Mouse (Mus musculus): Measurements from ENCODE around the gene Mapre3.
"Not testable (repeated sequence)": the region's sequence is repeated elsewhere in the genome, so short reads cannot be mapped to it uniquely, and the experiment has no call there.

Mapre3 gene

DNA sequence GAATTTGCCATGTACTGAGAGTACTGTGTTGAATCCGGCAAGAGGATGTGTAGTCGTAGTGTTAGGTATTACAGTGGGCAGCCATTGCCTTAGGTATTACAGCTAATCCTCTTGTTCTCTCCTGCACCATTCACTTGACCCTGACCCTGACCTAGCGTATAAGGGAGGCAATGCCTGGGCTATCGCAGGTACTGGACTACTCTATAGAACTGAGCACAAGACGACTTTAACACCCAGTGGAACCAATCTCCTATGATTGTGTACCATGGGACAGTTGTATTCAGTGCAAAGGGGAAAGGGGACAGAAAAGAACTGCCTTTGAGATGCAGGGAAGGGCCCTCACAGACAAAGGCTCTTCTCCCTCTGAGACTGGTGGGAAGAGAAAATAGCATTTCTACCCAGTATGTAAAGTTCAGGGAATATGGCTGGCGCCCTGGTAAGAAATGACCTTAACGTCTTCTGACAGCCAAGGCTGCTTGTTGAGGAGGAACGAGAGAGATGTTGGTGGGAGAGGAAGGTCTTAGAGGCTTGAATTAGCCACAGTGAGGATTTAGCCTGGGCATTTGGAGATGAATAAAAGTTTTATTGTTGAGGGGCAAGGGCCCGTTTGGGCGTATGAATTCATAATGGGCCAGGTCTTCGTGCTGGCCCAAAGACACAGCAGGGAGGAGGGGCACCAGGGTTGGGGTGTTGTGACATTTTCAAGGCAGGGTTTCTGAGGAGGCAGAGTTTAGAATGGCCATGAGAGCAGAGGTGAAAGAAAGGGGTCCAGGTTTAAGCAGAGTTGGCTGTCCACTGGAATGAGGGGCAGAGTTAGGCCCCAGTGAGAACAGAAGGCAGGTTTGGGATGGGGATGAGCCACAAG, 9.9 kb downstream of the Mapre3 start:
- no peak for DNase-seq (ENCODE audit: low read depth, low spot score)

DNA sequence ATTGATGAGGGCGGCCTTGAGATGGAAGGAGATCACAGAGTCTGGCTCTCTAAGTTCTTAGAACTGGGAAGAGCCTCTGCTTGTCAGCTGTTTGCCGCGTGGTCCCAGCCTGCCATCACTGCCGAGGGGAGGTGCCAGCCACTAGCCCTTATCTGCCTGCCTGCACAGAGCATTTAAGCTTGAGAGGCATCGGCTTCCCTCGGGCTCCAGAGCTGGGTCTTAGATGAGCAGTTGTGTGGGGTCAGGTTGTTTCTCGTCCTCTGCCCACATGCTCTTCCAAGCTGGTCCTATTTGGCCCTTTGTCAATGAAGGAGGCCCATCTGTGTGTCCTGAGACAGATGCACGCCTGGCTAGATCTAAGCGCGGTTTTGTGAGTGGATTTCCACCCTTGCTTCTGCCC, 10.7 kb downstream of the Mapre3 start:
- no peak for DNase-seq (ENCODE audit: low read depth, low spot score)

DNA sequence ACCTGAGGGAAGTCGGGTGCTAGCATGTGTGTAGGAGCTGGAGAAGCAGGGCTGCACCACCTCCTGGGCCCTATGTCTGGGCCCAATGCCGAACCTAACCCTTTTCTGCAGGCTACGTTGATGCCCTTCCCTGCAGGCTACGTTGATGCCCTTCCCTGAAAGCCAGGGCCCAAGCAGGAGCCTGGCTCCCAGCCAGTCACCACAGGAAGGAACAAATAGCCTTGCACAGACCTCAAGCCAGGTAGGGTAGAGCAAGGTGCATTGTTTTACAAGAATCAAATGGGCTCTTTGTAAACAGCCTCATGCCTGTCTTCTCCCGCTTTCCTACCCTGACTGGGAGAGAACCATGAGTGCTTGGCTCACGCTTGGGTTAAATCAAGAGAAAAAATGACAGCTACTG, 11.4 kb downstream of the Mapre3 start:
- DNase-seq (ENCODE audit: low read depth, low spot score), result no peak

DNA sequence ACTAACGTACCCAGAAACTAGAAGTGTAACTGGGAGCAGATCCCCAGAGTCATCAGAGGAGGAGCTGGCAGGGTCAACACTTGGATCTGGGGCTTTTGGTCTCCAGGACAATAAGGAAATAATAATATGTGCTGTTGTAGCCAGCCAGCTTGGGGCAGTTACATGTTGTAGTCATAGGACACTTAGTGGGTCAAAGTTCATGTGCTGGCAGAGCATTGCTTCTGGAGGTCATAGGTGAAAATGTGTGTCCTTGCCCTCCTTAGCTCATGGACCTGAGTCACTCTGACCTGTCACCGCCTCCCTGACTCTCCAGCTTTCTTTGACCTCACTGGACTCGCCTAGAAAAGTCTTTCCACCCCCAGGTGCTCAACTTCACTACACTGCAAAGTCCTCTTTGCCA, 19.0 kb downstream of the Mapre3 start:
- DNase-seq (ENCODE audit: low read depth, low spot score), result no peak

DNA sequence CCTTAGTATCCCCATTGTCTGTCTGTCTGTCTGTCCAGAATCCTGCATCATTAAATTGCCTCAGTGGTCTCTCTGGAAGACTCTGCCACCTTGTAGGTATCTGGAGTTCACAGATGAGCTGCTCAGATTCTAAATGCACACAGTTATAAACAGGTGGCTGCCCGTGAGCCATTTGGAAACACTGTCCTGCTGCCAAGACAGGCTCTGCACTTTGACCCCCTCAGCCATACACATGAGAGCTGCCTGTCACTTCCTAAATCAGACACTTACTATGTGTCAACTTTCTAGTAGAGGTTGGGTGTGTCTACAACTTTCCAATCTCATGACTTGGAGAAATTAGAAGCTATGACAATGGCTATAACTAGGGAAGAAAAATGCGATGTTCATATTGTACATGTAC, 25.3 kb downstream of the Mapre3 start:
- DNase-seq (ENCODE audit: low read depth, low spot score), result no peak

DNA sequence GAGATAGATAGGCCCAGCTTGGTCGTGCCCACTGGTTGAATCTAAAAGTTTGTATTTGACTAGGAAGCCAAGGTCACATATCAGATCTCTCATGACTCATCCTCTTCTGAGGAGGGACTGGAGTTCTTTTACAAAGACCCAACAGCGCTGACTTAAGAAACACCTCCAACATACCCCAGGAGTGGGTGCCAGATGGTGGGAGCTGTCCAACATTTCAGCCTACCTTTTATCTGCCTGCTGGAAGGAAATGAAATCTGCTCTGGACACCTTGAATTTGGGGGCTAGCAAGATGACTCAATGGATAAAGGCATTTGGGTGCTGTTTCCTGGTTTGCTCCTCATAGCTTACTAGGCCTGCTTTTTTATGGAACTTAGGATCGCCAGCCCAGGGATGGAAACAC, 27.5 kb downstream of the Mapre3 start:
- no peak for DNase-seq (ENCODE audit: low read depth, low spot score)

DNA sequence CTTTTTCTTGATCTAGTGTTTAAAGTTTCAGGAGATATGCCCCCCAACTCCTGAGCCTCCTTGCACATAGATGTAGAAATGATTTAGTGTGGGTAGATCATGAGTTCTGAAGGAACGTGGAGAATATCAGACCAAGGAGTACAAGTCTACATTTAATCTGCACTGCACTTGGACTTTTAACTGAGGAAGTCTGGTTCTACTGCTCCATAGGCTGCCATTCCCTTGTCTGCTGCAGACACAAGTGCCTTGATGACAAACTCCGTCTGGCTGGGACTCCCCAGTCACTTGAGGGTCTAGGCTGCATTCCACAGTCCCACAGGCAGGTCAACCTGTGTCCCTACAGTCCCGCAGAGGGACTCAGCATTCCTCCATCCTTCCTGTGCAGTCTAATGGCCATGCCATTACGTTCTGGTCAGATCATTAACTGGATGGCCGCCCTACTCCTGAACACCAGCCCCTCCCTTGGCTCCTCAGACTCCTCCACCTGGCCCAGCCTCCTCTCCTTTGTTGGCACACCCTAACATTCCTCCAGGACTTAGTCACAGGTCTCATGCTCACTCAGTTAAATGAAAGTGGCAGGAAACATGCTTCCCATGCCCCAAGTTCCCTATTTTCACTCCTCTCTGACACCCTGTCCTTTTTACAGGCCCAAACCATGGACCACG, 35.6 kb downstream of the Mapre3 start:
- no peak for DNase-seq (ENCODE audit: low read depth, low spot score)

DNA sequence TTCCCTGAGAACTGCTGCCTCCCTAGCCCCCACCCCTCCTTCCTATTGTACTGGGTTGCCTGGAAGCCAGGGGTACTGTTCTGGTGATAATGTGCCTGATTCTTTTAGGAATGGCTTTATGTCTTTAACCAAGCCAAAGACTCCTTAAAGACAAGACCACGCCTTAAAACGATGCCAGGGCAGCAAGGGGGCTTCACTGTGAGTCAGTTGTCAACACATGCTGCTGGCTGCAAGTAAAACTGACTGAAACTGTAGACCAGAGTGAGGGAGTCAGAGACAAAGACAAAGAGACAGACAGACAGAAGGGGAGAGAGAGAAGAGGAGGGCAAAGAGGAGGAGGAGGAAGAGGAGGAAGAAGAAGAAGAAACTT, 36.1 kb downstream of the Mapre3 start:
- DNase-seq (ENCODE audit: low read depth, low spot score), result no peak

DNA sequence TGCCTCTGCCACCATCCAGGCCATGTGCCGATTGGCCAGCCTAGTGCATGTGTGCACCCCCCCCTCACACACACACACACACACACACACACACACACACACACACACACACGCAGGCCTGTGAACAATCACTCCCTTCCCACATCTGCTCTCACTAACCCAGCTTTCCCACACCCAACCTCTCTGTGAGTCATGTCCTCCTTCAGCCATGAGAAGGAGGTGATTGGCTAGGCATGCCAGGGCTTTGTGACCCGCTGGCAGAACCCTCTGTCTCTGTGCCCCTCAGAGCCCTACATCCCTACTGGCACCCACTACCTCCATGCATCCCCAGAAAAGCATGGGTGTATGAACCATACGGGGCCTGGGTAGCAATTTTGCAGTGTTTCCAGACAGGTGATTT, 39.1 kb downstream of the Mapre3 start:
- DNase-seq (ENCODE audit: low read depth, low spot score), result no peak

DNA sequence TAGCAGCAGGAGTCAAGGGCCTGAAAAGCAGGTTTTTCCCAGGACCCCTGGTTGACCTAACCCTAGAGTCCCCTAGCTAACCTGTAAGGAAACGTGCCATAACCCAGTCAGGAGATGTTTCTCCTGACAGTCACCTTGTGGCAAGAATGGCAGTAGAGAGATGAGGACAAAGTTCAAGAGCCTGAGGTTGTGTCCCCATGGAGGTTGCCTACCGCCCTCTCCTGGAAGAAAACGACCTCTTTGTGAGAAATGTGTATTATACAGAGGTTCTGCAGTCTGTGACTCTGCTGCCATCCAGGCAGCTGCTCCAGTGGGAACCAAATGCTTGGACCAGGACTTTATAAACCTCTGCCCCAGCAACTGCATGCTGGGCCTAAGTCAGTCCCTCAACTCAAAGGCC, 41.2 kb downstream of the Mapre3 start:
- DNase-seq (ENCODE audit: low read depth, low spot score), result no peak

DNA sequence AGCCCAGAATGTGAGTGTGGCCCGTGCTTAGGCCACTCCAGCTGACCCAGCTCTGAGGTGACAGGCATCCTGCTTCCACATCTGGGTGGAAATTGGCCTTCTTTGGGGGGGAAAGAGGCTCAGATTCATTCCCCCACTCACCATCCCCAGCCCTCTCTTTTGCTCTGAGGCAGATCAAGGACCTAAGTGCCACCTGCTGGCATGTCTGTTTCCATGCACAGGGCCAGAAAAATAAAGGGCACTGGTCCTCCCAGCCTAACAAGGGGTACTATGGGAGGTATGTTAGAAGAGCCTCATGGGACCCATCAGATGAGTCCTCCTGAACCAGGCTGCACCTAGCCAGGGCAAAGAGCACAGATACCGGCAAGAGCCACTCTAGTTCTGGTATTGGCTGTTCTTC, 41.7 kb downstream of the Mapre3 start:
- DNase-seq (ENCODE audit: low read depth, low spot score), result no peak

DNA sequence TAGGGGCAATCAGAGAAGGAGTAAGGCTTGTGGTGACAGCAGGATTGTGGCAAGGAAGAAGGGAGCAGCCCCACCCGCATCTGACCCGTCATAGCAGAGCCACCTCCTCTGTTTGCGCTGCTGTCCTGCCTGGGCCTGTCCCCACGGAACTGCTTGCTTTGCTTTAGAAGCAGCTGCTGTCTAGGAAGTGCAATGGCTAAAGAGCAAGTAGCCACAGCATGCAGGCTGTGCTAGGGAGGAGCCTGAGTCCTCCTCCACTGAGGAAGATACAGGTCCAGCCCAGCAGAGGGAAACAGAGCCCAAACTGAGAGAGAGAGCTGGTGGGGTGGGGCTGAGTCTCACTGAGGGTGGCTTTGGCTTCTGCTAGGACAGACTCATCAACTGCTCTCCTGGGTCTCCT, 49.4 kb downstream of the Mapre3 start:
- DNase-seq (ENCODE audit: low read depth, low spot score), result no peak

DNA sequence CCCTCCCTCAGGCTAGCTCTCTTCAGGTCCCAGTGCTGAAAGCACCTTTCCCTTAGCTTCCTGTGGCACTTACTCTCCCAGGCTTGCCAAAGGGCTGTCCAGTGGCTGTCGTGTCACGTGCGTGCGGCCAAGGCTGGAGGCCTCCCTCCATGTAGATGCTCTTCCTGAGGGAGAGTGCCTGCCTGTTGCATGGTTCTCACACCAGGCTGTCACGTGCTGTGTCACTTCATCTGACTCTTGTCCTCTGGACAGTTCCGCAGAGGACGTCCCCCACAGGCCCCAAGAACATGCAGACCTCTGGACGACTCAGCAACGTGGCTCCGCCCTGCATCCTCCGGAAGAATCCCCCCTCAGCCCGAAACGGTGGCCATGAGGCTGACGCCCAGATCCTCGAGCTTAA, 49.9 kb downstream of the Mapre3 start:
- DNase-seq (ENCODE audit: low read depth, low spot score), result no peak

DNA sequence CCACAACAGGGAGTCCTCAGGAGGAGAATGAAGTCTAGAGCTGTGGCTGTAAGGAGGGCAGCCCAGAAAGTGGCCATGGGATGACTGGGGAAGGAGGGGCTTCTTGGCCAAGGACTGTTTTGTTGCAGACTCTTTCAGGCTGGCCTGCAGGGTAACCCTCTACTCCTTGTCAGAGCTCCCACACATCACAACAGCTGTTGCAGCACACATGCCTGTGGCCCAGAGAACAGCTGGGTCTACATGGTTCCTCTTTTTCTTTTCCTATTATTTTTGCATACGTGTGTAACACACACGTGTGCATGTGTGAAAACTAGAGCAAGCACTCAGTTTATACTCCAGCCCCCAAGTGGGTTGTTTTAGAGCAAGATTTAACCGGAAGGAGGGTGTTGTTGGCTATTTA, 52.4 kb downstream of the Mapre3 start:
- DNase-seq (ENCODE audit: low read depth, low spot score), result no peak

DNA sequence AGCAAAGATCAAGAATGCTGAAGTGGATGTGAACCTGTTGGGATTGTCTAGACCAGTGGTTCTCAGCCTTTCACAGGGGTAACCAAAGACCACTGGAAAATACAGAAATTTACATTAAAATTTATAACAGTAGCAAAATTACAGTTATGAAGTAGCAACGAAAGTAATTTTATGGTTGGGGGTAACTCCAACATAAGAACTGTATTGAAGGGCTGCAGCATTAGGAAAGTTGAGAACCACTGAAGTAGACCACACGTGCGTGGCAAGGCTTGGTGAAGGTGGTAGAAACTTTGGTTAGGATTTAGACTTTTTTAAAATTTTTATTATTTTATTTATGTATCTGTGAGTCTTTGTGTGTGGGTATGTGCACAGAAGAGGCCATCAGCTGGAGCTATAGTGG, 53.3 kb downstream of the Mapre3 start, which contains the start of gene Tmem214:
TSS of gene Tmem214 (plus strand) at position 301 of the 400 bp plus-strand sequence.
- DNase-seq (ENCODE audit: low read depth, low spot score), result no peak

DNA sequence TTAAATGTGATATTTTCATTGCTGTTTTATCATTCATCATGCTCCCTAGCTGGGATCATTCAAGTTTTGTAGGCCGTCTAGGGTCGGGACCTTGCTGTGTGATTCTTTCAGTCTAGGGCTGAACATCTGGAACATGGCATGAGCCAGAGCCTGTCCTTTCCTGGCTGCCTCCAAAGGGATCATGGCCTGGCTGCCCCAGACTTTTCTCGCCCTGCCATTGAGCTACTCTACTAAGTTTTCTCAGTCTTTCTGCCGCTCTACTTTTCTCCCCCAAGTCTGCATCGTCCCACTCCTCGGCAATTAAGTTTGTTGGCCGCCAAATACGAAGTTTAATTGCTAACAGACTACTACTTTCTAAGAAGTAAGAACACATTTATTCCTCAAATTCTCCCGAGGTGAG, 54.5 kb downstream of the Mapre3 start:
- DNase-seq (ENCODE audit: low read depth, low spot score), result peak; percentile 11

DNA sequence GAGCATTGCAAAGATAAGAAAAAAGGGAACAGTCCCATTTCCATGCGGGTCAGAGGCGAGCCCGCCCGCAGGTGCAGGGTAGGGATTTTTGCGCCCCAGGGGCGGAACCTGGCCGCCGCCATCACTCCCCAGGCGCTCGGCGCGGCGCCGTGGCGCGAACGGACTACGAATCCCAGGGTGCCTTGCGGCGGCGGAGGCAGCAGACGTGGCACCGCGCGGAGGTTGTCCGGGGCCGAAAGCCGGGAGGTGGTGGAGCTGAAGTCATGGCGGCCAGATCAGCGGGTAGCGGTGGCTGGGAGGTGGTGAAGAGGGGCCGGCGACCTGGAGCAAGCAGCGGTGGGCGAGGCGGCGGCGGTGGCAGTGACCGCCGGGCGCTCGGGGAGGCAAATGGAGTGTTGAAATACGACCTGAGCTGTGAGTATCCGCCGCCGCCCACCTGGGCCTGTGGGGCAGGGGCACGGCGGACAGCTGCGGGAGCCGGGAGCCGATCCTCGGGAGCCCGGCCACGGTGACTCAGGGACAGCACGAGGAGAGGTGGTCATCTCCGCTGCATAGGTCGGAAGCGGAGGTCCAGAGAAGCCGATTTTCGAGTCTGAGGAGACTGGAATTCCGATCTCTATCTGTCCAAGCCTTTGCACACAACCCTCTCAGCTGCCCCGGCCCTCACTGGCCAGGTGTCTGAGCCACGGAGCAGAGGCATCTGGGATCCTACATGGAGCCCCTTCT, 55.1 kb downstream of the Mapre3 start:
- peak; percentile 73 for DNase-seq (ENCODE audit: low read depth, low spot score)

DNA sequence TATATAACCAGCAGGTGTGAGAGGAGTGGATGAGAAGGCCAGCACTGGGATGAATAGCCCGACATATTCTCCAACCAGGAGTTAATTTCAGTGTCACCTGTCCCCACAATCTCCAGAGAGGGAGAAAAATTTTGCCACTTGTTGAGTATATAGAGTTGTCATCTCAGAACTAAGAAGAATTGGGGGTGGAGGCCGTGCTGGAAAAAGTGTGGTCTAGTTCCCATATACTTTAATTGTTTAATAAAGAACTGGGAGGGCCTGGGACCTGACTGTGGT, 55.6 kb downstream of the Mapre3 start:
- no peak for DNase-seq (ENCODE audit: low read depth, low spot score)

DNA sequence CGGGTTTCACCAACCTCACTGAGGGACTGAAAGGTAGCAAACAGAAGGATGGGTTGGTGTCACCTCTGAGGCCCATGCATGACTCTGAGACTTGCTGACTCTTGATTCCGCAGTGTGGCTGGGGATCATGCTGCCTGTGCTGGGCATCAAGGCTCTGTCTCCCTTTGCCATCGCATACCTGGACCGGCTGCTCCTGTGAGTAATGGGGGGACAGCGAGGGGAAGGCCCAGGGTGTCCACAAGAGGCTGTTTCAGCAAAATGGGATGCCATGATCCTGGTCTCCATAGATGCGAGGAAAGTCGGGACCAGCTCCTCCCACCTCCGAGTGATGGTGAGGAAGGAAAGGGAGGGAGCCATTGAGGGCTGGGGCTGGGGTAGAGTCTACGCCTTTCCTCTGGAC, 58.1 kb downstream of the Mapre3 start:
- no peak for DNase-seq (ENCODE audit: low read depth, low spot score)

DNA sequence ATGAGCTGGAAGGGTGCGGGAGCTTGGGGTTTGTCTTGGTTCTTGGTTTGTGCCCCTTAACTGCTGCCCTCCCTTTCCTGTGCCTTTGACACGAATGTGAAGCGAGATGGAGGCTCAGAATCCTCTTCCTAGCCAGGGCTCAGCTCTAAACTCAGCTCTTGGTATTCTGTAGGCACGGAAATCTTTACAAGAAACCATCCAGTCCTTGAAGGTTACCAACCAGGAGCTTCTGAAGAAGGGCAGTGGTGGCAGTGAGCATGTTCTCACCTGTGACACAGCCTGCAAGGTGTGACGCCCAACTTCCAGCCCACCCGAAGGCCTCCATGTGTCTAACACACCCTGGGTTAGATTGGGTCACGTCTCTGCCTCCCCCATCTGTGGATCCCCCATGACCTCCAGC, 59.9 kb downstream of the Mapre3 start:
- DNase-seq (ENCODE audit: low read depth, low spot score), result no peak

DNA sequence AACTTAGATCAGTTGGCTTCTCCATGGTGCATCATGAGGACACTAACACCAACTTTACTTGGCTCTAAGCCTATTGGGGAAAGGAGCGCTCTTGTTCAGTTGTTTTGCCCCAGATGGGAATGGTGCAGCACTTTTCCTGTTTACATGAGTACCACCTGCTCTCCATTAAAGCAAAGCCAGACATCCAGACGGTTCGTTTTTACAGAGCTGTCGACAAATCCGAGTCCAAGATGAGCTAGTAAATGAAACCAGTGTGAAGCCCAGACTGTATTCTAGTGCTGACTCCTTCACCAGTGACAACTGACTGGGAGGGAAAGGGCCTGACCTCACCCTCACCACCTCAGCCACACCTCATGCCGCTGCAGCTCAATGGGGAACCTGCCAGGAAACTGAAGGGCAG, 64.2 kb downstream of the Mapre3 start:
- no peak for DNase-seq (ENCODE audit: low read depth, low spot score)

DNA sequence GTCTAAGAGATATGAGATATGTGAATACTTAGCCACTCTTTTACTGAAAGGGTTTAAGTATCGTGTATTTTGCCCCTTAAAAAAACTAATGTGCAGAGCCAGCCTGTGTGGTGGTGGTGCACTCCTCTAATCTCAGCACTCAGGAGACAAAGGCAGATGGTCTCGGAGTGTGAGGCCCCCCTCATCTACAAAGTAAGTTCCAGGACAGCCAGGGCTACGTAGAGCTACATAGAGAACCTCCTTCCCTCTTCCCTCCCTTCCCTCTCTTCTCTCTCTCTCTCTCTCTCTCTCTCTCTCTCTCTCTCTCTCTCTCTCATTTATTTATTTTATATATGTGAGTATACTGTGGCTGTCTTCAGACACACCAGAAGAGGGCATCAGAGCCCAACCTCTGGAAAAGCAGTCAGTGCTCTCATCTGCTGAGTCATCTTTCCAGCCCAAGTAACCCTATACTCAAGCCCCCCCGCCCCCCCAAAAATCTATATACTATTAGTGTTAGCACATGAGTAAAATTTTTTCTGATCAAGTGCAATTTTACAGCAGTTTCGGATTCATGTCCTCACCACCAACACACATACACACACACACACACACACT, 65.0 kb downstream of the Mapre3 start:
- no peak for DNase-seq (ENCODE audit: low read depth, low spot score)

DNA sequence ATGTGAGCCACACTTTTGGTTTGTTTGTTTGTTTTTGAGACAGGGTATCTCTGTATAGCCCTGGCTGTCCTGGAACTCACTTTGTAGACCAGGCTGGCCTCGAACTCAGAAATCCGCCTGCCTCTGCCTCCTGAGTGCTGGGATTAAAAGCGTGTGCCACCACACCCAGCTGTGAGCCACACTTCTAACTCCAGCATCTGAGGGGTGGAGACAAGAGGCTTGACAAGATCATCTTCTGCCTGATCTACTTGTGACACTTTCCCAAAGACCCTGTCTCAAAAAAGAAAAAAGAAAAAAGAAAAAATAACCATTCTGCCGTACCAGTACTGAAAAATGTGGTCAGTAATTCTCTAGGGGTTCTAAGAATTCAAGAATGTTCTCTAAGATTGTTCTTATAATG, 67.4 kb downstream of the Mapre3 start:
- not testable (repeated sequence) for DNase-seq (ENCODE audit: low read depth, low spot score)

All from c-Kit-negative CD71-positive TER-119-positive erythroid progenitor cells, embryonic 14.5 days (primary cell).